In the genomic region with DNA sequence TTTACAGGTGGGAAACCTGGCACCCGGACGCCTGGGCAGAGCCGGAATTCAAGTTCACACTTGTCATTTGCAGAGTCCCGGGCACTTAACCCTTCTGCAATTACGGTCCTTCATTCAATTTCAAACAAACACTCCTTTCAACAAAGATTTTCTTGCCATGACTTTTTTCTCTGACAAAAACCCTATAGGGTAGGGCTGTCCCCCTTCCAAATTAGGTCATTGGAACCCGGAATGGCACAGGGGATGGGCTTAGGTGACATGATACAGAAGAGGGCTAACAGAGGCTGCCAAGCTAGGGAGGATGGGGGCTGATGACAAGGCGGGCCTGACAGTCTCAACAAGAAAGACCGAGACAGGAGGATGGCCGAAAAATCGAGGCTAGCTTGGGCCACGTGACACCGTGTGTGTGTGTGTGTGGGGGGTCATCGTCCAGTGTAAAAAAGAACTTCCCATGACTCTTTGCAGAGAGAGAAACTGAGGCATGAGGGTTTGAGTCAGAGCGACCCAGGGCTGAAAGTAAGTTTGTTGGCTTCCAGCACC, we compare ENCODE assay signal across 9 mouse cellular contexts. TPM values are rescaled to one million over a fixed set of nuclear protein-coding genes. Genes with fewer than 3 reads are reported as not detected.
DNase-seq lines count a peak whose midpoint lies in the region; ATAC-seq and TF ChIP-seq lines count a peak whose summit lies in the region.
"Had no signal": no experiment of that assay in that cellular context is flagged by ENCODE, and none has a peak within 500 bp of the region (broad histone marks: within the 10 kb centered on the region; RNA-seq: fewer than 3 reads in every experiment).

No protein-coding gene starts in this region.

- TF ChIP-seq POLR2A in heart, adult 2 months (IDR thresholded peaks at IDR 0.05; ENCODE audit: insufficient read depth, low read depth, low read length): no peak

- intact Hi-C loops in heart, adult 2 months (cut with DNase I): no loop called here

- peak overlapping the region; percentile 67 for H3K4me2 ChIP-seq in liver, postnatal 0 days (ENCODE audit: low read depth, low read length)

- no peaks in the 10 kb centered on the region for H3K36me3 ChIP-seq in heart, adult 2 months (ENCODE audit: control insufficient read depth, insufficient read depth, low read length)
- H3K36me3 ChIP-seq in hindbrain, embryonic 10.5 days: no peaks in the 10 kb centered on the region
- H3K36me3 ChIP-seq in liver, postnatal 0 days (replicated peaks; ENCODE audit: insufficient read depth, low read length): no peaks in the 10 kb centered on the region

- H3K9me3 ChIP-seq in hindbrain, embryonic 10.5 days: no peaks in the 10 kb centered on the region
- H3K9me3 ChIP-seq in liver, postnatal 0 days (ENCODE audit: low read length): no peaks in the 10 kb centered on the region

- peak; percentile 36 for ATAC-seq in CD4-positive, CD25-positive, alpha-beta regulatory T cell, adult 4 months
- ATAC-seq in liver, postnatal 0 days: no peak

- DNase-seq in heart, adult 2 months: no peak
- DNase-seq in heart, adult 9 months (ENCODE audit: low spot score in 2 of 2): no peak
- no peak for DNase-seq in hindbrain, embryonic 10.5 days (ENCODE audit: low spot score)
- no peak for DNase-seq in liver, postnatal 0 days
- no peak for DNase-seq in adrenal gland, postnatal 14 days
- no peak for DNase-seq in spleen, postnatal 36 days (ENCODE audit: low spot score in 2 of 2)
- DNase-seq in ovary, postnatal 36 days (ENCODE audit: low spot score): no peak
- DNase-seq: gastrocnemius, postnatal 25 days had no signal

- no peak for TF ChIP-seq CTCF in heart, adult 2 months (IDR thresholded peaks at IDR 0.05)
- no peak for TF ChIP-seq CTCF in liver, postnatal 0 days (IDR thresholded peaks at IDR 0.05; ENCODE audit: low read depth)

- WGBS in heart, adult 2 months: 9% methylated on average over 14 of the region's 14 CpGs
- 2% methylated on average over 14 of the region's 14 CpGs for WGBS in hindbrain, embryonic 10.5 days
- WGBS in liver, postnatal 0 days (ENCODE audit: insufficient replicate concordance): 5% methylated on average over 14 of the region's 14 CpGs

- H3K27ac ChIP-seq in heart, adult 2 months: no peak overlapping the region
- H3K27ac ChIP-seq in hindbrain, embryonic 10.5 days: peak overlapping the region; percentile 57
- H3K27ac ChIP-seq in liver, postnatal 0 days (ENCODE audit: low read depth): no peak overlapping the region

- peaks cover 6% of the 10 kb centered on the region for H3K4me1 ChIP-seq in heart, adult 2 months (ENCODE audit: control insufficient read depth, insufficient read depth, low read length)
- H3K4me1 ChIP-seq in hindbrain, embryonic 10.5 days (replicated peaks): peaks cover 81% of the 10 kb centered on the region
- peaks cover 23% of the 10 kb centered on the region for H3K4me1 ChIP-seq in liver, postnatal 0 days (ENCODE audit: insufficient read depth)

- peaks cover 33% of the 10 kb centered on the region for H3K27me3 ChIP-seq in heart, adult 2 months (ENCODE audit: control insufficient read depth, insufficient read depth, low read length)
- H3K27me3 ChIP-seq in hindbrain, embryonic 10.5 days (ENCODE audit: insufficient read depth, poor library complexity, severe bottlenecking): peaks cover 100% of the 10 kb centered on the region
- peaks cover 99% of the 10 kb centered on the region for H3K27me3 ChIP-seq in liver, postnatal 0 days (ENCODE audit: insufficient read depth, low read length)

- peak overlapping the region; percentile 39 for H3K4me3 ChIP-seq in heart, adult 2 months
- peak overlapping the region; percentile 47 for H3K4me3 ChIP-seq in hindbrain, embryonic 10.5 days
- H3K4me3 ChIP-seq in liver, postnatal 0 days (ENCODE audit: low read depth, low read length): peak overlapping the region; percentile 27

- H3K79me2 ChIP-seq in heart, adult 2 months (replicated peaks; ENCODE audit: control insufficient read depth, insufficient read depth, low read length): no peaks in the 10 kb centered on the region

- H3K9ac ChIP-seq in heart, adult 2 months (ENCODE audit: low read depth, low read length): no peak overlapping the region
- H3K9ac ChIP-seq in liver, postnatal 0 days (replicated peaks): no peak overlapping the region

- TF ChIP-seq EP300 in heart, adult 2 months (IDR thresholded peaks at IDR 0.05; ENCODE audit: insufficient read depth, low read depth, low read length): no peak
- no peak for TF ChIP-seq EP300 in liver, postnatal 0 days (IDR thresholded peaks at IDR 0.05; ENCODE audit: low read depth)

RNA-seq across cellular contexts. Expression of a gene that starts 1.8 kb away (rescaled TPM):
- not detected for total RNA-seq in heart, adult 2 months (2021)
- 0.21 and 0.53 TPM in 2 replicates for polyA plus RNA-seq in heart, adult 2 months (2012; rRNA removed)
- polyA plus RNA-seq in CD4-positive, CD25-positive, alpha-beta regulatory T cell, adult 4 months (2017; shearing (Covaris generic)): not detected
- 11.1 and 11.5 TPM in 2 replicates for polyA plus RNA-seq in hindbrain, embryonic 10.5 days (2016; fragmentation: Nextera tagmentation; extraction: Ambion mirVana)
- polyA plus RNA-seq in liver, postnatal 0 days (2015; fragmentation: Nextera tagmentation; extraction: Ambion mirVana): not detected in 2 replicates
- 4.6 and 5.6 TPM in 2 replicates for total RNA-seq in adrenal gland, postnatal 14 days (2021)
- total RNA-seq: gastrocnemius, postnatal 25 days had no signal

RNA-seq across cellular contexts. Expression of a gene that starts 4.0 kb away (rescaled TPM):
- total RNA-seq in heart, adult 2 months (2021): under 1 TPM; 0.68 to 0.89 TPM
- polyA plus RNA-seq in heart, adult 2 months (2012; rRNA removed): 0.38 and 2.3 TPM in 2 replicates
- polyA plus RNA-seq in CD4-positive, CD25-positive, alpha-beta regulatory T cell, adult 4 months (2017; shearing (Covaris generic)): not detected
- polyA plus RNA-seq in hindbrain, embryonic 10.5 days (2016; fragmentation: Nextera tagmentation; extraction: Ambion mirVana): 4.5 and 10.3 TPM in 2 replicates
- polyA plus RNA-seq in liver, postnatal 0 days (2015; fragmentation: Nextera tagmentation; extraction: Ambion mirVana): 0.07 and 0.38 TPM in 2 replicates
- total RNA-seq in adrenal gland, postnatal 14 days (2021): not detected in 2 replicates

RNA-seq across cellular contexts. Expression of a gene that starts 12.2 kb away (rescaled TPM):
- total RNA-seq in heart, adult 2 months (2021): 1 to 10 TPM; 8.1 to 8.6 TPM
- polyA plus RNA-seq in heart, adult 2 months (2012; rRNA removed): 18.8 and 21.2 TPM in 2 replicates
- 10 to 100 TPM in 1 of 2 experiments, 1 to 10 TPM in 1; 7.2 to 20.1 TPM for polyA plus RNA-seq in CD4-positive, CD25-positive, alpha-beta regulatory T cell, adult 4 months (2017; shearing (Covaris generic))
- polyA plus RNA-seq in hindbrain, embryonic 10.5 days (2016; fragmentation: Nextera tagmentation; extraction: Ambion mirVana): 18.5 and 19.1 TPM in 2 replicates
- polyA plus RNA-seq in liver, postnatal 0 days (2015; fragmentation: Nextera tagmentation; extraction: Ambion mirVana): 4.2 and 5.4 TPM in 2 replicates
- 15.7 and 16.3 TPM in 2 replicates for total RNA-seq in adrenal gland, postnatal 14 days (2021)

RNA-seq across cellular contexts. Expression of a gene that starts 17.6 kb away (rescaled TPM):
- 100 to 1,000 TPM; 111 to 118 TPM for total RNA-seq in heart, adult 2 months (2021)
- 129 and 145 TPM in 2 replicates for polyA plus RNA-seq in heart, adult 2 months (2012; rRNA removed)
- polyA plus RNA-seq in CD4-positive, CD25-positive, alpha-beta regulatory T cell, adult 4 months (2017; shearing (Covaris generic)): 10 to 100 TPM; 82.2 to 83.2 TPM
- polyA plus RNA-seq in hindbrain, embryonic 10.5 days (2016; fragmentation: Nextera tagmentation; extraction: Ambion mirVana): 131 and 148 TPM in 2 replicates
- 49.3 and 52.3 TPM in 2 replicates for polyA plus RNA-seq in liver, postnatal 0 days (2015; fragmentation: Nextera tagmentation; extraction: Ambion mirVana)
- total RNA-seq in adrenal gland, postnatal 14 days (2021): 116 and 123 TPM in 2 replicates

RNA-seq across cellular contexts. Expression of a gene that starts 21.6 kb away (rescaled TPM):
- 1,000 to 10,000 TPM; 1,480 to 1,595 TPM for total RNA-seq in heart, adult 2 months (2021)
- 439 and 626 TPM in 2 replicates for polyA plus RNA-seq in heart, adult 2 months (2012; rRNA removed)
- 1,000 to 10,000 TPM; 3,148 to 3,732 TPM for polyA plus RNA-seq in CD4-positive, CD25-positive, alpha-beta regulatory T cell, adult 4 months (2017; shearing (Covaris generic))
- polyA plus RNA-seq in hindbrain, embryonic 10.5 days (2016; fragmentation: Nextera tagmentation; extraction: Ambion mirVana): 914 and 933 TPM in 2 replicates
- polyA plus RNA-seq in liver, postnatal 0 days (2015; fragmentation: Nextera tagmentation; extraction: Ambion mirVana): 627 and 684 TPM in 2 replicates
- total RNA-seq in adrenal gland, postnatal 14 days (2021): 1,600 and 1,776 TPM in 2 replicates
